Mouse (Mus musculus): Measurements from ENCODE around the gene Tmem121. TPM values are rescaled to one million over a fixed set of nuclear protein-coding genes. Genes with fewer than 3 reads are reported as not detected.

Tmem121 gene
- total and polyA plus RNA-seq, 2 experiments from 2014 or later: 63.6 to 89.1 TPM

DNA sequence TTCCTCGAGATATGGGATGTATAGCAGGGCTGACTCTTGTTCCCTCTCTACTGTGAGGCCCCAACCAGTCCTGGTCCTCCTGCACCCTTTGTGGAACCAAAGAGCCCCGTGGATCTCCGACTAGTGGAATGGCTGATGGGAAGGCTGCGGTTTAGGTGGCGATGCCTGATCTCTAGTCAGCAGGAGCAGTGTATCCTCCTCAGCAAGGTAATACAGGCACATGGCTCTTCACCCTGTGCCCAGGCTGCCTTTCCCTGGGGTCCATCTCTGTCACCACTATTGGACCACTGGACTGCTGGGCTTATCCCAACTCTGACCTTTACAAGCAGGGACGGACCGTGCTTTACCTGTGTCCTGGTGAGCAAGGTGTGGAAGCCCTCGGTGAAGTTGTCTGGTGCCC lies 28.2 kb upstream of the Tmem121 start:
- no peak overlapping the region for H3K9ac ChIP-seq (replicated peaks; ENCODE audit: low read length, poor library complexity, severe bottlenecking)
- no peak overlapping the region for H3K4me3 ChIP-seq (ENCODE audit: low read depth, low read length)
- H3K27me3 ChIP-seq (ENCODE audit: insufficient read depth, low read length): no peaks in the 10 kb centered on the region
- no peaks in the 10 kb centered on the region for H3K9me3 ChIP-seq (ENCODE audit: low read length)
- H3K4me2 ChIP-seq (ENCODE audit: low read depth, low read length, poor library complexity, severe bottlenecking): 0 out of 2 replicates have a peak overlapping the region, but pooled peaks have one; percentile 83
- H3K36me3 ChIP-seq (ENCODE audit: insufficient read depth, low read length): no peaks in the 10 kb centered on the region
- DNase-seq (ENCODE audit: low spot score) (no peak), ATAC-seq (ENCODE audit: low FRiP score) (no peak)
- no peak overlapping the region for H3K27ac ChIP-seq (ENCODE audit: low read depth, low read length)
- TF ChIP-seq CTCF (IDR thresholded peaks at IDR 0.05): no peak
- H3K4me1 ChIP-seq (ENCODE audit: insufficient read depth, low read length): peaks cover 10% of the 10 kb centered on the region; the same call in 1 of the 2 replicates
- 91% methylated on average over 8 of the region's 8 CpGs for WGBS

DNA sequence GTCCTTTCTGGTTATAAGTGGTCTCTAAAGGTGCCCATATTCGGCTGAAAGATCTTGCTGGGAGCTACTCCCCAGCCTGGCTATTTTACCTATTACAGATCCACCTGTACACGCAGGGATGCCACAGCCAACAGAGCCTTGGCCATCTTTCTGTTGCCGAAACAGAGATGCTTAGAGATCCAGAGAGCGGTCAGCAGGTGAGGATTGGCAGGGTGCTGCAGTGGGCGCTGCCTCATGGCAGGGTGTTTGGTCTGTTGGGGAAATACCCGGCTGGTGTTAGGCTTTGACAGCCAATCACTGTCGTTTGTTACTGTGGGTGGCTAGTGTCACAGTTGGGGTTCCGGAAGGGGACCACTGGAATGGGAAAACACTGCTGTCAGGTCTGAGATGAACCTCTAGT lies 27.8 kb upstream of the Tmem121 start:
- Histone ChIP-seq H3K4me2 (ENCODE audit: low read depth, low read length, poor library complexity, severe bottlenecking) (no peak overlapping the region), H3K36me3 (ENCODE audit: insufficient read depth, low read length) (no peaks in the 10 kb centered on the region), H3K9me3 (ENCODE audit: low read length) (no peaks in the 10 kb centered on the region), H3K27me3 (ENCODE audit: insufficient read depth, low read length) (no peaks in the 10 kb centered on the region), H3K9ac (replicated peaks; ENCODE audit: low read length, poor library complexity, severe bottlenecking) (no peak overlapping the region), H3K4me1 (ENCODE audit: insufficient read depth, low read length) (peaks cover 10% of the 10 kb centered on the region; the same call in 1 of the 2 replicates), H3K4me3 (ENCODE audit: low read depth, low read length) (no peak overlapping the region), H3K27ac (ENCODE audit: low read depth, low read length) (no peak overlapping the region)
- TF ChIP-seq CTCF (IDR thresholded peaks at IDR 0.05): no peak
- WGBS: 90% methylated on average over 8 of the region's 8 CpGs
- ATAC-seq (ENCODE audit: low FRiP score) (no peak), DNase-seq (ENCODE audit: low spot score) (no peak)

DNA sequence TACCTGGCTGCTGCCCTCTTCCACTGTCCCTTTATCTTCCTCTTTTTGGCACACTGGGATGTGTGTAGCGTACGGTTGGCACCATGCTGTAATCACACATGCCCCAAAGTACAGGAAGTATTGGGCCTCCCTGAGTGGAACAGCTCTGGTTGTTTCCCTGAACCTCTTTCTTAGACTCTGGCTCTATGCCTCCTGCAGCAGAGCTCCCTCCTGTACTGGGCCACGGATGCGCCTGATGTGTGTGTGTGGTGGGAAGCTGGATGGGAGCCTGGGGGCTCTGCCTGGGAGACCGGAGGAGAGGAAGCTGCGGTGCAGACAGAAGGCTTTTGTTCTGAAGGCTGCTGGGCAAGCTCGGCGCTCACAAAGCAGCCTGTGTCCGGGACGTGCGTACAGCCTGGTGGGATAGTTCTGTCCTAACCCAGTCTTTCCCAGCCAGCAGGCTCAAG lies 22.1 kb upstream of the Tmem121 start:
- Histone ChIP-seq H3K27me3 (ENCODE audit: insufficient read depth, low read length) (no peaks in the 10 kb centered on the region), H3K4me1 (ENCODE audit: insufficient read depth, low read length) (no peaks in the 10 kb centered on the region), H3K4me2 (ENCODE audit: low read depth, low read length, poor library complexity, severe bottlenecking) (no peak overlapping the region), H3K36me3 (ENCODE audit: insufficient read depth, low read length) (no peaks in the 10 kb centered on the region), H3K4me3 (ENCODE audit: low read depth, low read length) (no peak overlapping the region), H3K9me3 (ENCODE audit: low read length) (no peaks in the 10 kb centered on the region), H3K27ac (ENCODE audit: low read depth, low read length) (peak overlapping the region; percentile 71), H3K9ac (replicated peaks; ENCODE audit: low read length, poor library complexity, severe bottlenecking) (no peak overlapping the region)
- DNase-seq (ENCODE audit: low spot score) (peak; percentile 78), ATAC-seq (ENCODE audit: low FRiP score) (peak; percentile 83)
- TF ChIP-seq CTCF (IDR thresholded peaks at IDR 0.05): no peak
- 67% methylated on average over 11 of the region's 11 CpGs for WGBS

DNA sequence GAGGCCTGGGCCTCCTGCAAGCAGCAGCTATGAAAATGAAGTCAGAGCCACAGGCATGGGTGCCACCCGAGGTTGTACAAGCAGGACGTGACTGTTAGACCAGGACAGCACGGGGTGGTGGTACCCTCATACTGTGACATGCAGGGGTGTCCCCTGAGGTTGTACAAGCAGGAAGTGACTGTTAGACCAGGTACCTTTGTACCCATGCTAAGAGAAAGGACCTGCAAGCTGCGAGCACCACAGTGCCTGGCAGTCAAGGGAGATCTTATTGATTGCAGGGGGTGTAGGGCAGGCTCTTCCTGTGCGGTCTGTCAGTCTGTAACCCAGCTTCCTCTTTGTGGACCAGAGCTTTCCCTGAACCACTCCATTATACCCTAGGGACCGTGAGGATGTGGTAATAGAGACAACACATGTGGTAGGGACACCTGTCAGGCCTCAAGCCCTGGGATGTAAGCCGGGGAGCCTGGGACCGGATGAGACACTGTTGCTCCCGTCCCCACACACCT lies 17.6 kb upstream of the Tmem121 start:
- no peak overlapping the region for H3K4me3 ChIP-seq (ENCODE audit: low read depth, low read length)
- ATAC-seq (ENCODE audit: low FRiP score) (no peak), DNase-seq (ENCODE audit: low spot score) (no peak)
- no peak overlapping the region for H3K27ac ChIP-seq (ENCODE audit: low read depth, low read length)
- H3K9ac ChIP-seq (replicated peaks; ENCODE audit: low read length, poor library complexity, severe bottlenecking): no peak overlapping the region
- H3K9me3 ChIP-seq (ENCODE audit: low read length): no peaks in the 10 kb centered on the region
- H3K36me3 ChIP-seq (ENCODE audit: insufficient read depth, low read length): no peaks in the 10 kb centered on the region
- no peak overlapping the region for H3K4me2 ChIP-seq (ENCODE audit: low read depth, low read length, poor library complexity, severe bottlenecking)
- H3K27me3 ChIP-seq (ENCODE audit: insufficient read depth, low read length): no peaks in the 10 kb centered on the region
- no peak for TF ChIP-seq CTCF (IDR thresholded peaks at IDR 0.05)
- 82% methylated on average over 9 of the region's 9 CpGs for WGBS
- H3K4me1 ChIP-seq (ENCODE audit: insufficient read depth, low read length): no peaks in the 10 kb centered on the region

DNA sequence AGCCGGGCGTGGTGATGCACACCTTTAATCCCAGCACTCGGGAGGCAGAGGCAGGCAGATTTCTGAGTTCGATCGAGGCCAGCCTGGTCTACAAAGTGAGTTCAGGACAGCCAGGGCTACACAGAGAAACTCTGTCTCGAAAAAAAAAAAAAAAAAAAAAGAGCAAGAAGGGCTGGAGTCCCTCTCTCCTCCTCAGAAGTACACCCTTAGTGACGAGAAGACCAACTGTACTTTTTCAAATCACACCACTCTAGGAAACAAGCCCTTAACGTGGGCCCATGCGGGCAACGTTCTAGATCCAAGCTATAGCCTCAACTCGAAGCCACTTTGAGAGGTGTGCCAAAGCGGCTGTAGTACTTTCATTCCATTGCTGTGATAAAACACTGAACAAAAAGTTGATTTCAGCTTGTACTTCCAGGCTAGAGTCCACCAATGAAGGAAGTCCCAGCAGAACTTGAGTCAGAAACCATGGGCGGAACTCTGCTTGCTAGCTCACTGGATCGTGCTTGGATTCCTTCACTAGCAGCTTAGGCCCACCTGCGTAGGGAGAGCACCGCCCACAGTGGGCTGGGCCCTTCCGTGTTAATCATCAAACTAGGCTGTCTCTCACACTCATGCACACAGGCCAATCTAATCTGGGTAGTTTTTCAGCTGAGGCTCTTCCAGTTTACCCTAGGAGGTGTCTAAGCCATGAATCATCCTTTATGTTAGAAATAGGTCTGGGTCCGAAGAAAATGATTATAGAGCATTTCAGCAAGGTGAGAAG lies 8.6 kb upstream of the Tmem121 start:
- TF ChIP-seq CTCF (IDR thresholded peaks at IDR 0.05): no peak
- no peaks in the 10 kb centered on the region for H3K9me3 ChIP-seq (ENCODE audit: low read length)
- no peak overlapping the region for H3K27ac ChIP-seq (ENCODE audit: low read depth, low read length)
- H3K4me3 ChIP-seq (ENCODE audit: low read depth, low read length): no peak overlapping the region
- no peak overlapping the region for H3K9ac ChIP-seq (replicated peaks; ENCODE audit: low read length, poor library complexity, severe bottlenecking)
- H3K4me2 ChIP-seq (ENCODE audit: low read depth, low read length, poor library complexity, severe bottlenecking): no peak overlapping the region
- no peaks in the 10 kb centered on the region for H3K4me1 ChIP-seq (ENCODE audit: insufficient read depth, low read length)
- H3K36me3 ChIP-seq (ENCODE audit: insufficient read depth, low read length): no peaks in the 10 kb centered on the region
- WGBS: 89% methylated on average over 18 of the region's 18 CpGs
- ATAC-seq (ENCODE audit: low FRiP score): no peak
- H3K27me3 ChIP-seq (ENCODE audit: insufficient read depth, low read length): no peaks in the 10 kb centered on the region
- DNase-seq (ENCODE audit: low spot score): no peak

DNA sequence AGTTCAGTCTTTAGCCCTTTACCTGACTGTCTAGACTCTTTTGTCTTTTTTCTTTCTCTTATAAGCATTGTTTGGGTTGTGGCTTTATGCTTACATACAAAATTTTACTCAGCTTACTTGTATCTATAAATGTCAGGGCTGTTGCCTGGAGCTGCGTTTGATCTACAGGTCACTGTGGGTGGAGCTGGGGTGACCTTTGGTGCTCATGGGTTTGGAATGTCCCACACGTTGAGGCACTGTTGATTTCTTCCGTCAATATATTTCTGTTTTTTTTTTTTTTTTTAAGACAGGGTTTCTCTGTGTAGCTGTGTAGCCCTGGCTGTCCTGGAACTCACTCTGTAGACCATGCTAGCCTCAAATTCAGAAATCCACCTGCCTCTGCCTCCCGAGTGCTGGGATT lies 4.7 kb upstream of the Tmem121 start:
- no peak overlapping the region for H3K27ac ChIP-seq (ENCODE audit: low read depth, low read length)
- no peak overlapping the region for H3K4me3 ChIP-seq (ENCODE audit: low read depth, low read length)
- no peak overlapping the region for H3K9ac ChIP-seq (replicated peaks; ENCODE audit: low read length, poor library complexity, severe bottlenecking)
- H3K36me3 ChIP-seq (ENCODE audit: insufficient read depth, low read length): no peaks in the 10 kb centered on the region
- no peak for ATAC-seq (ENCODE audit: low FRiP score)
- DNase-seq (ENCODE audit: low spot score): no peak
- H3K4me1 ChIP-seq (ENCODE audit: insufficient read depth, low read length): no peaks in the 10 kb centered on the region
- TF ChIP-seq CTCF (IDR thresholded peaks at IDR 0.05): no peak
- H3K9me3 ChIP-seq (ENCODE audit: low read length): no peaks in the 10 kb centered on the region
- WGBS: 73% methylated on average over 4 of the region's 4 CpGs
- H3K4me2 ChIP-seq (ENCODE audit: low read depth, low read length, poor library complexity, severe bottlenecking): no peak overlapping the region
- no peaks in the 10 kb centered on the region for H3K27me3 ChIP-seq (ENCODE audit: insufficient read depth, low read length)

Measured in midbrain, postnatal 0 days (tissue).